Mouse (Mus musculus) heart, adult 2 months (tissue): ENCODE results near the gene Tamm41. TPM values are rescaled to one million over a fixed set of nuclear protein-coding genes. Genes with fewer than 3 reads are reported as not detected.

Experiments used
- DNase-seq, 2 experiments: peaks; one replicate each; pipeline ENCODE4 v3.0.0; 2021
- H3K27ac ChIP-seq: fragments of 200-600 bp; 2 replicates; pipeline ENCODE4 v1.8.1; 2022
- H3K27me3 ChIP-seq: fragments of 200-500 bp; 2 replicates; pipeline ENCODE4 v1.6.1; 2012; ENCODE audit warnings: mild to moderate bottlenecking, low read length, inconsistent platforms, mixed read lengths; ENCODE audit not compliant: control insufficient read depth, insufficient read depth
- H3K36me3 ChIP-seq: fragments of 200-500 bp; 2 replicates; pipeline ENCODE4 v1.6.1; 2012; ENCODE audit warnings: low read length, inconsistent platforms; ENCODE audit not compliant: control insufficient read depth, insufficient read depth
- H3K4me1 ChIP-seq: fragments of 200-500 bp; 2 replicates; pipeline ENCODE4 v1.6.1; 2011; ENCODE audit warnings: low read length; ENCODE audit not compliant: control insufficient read depth, insufficient read depth
- H3K4me3 ChIP-seq: fragments of 200-600 bp; 2 replicates; pipeline ENCODE4 v1.8.1; 2022
- H3K79me2 ChIP-seq: fragments of 200-500 bp; replicated peaks from 2 replicates; pipeline ENCODE4 v1.6.1; 2012; ENCODE audit warnings: mild to moderate bottlenecking, inconsistent platforms, low read length, moderate library complexity, mixed read lengths; ENCODE audit not compliant: control insufficient read depth, insufficient read depth
- H3K9ac ChIP-seq: fragments of 200-500 bp; 2 replicates; pipeline ENCODE4 v1.6.1; 2012; ENCODE audit warnings: low read depth, mild to moderate bottlenecking, control low read depth, inconsistent platforms, low read length, mixed read lengths
- CTCF ChIP-seq: fragments of 200-600 bp; IDR thresholded peaks from 2 replicates; pipeline ENCODE4 v1.8.1; 2022; ENCODE audit warnings: antibody characterized with exemption, mild to moderate bottlenecking, moderate library complexity
- EP300 ChIP-seq: fragments of 200-500 bp; IDR thresholded peaks from 2 replicates; pipeline ENCODE4 v1.6.1; 2011; ENCODE audit warnings: low read depth, low read length, control low read depth; ENCODE audit not compliant: insufficient read depth
- POLR2A ChIP-seq: fragments of 200-500 bp; IDR thresholded peaks from 2 replicates; pipeline ENCODE4 v1.6.1; 2011; ENCODE audit warnings: mild to moderate bottlenecking, low read depth, low read length, control low read depth; ENCODE audit not compliant: insufficient read depth
- WGBS: fragments of 180-500 bp; shearing (Covaris S2); methylation state at CpG from one replicate; pipeline ENCODE4 v1.1.7; 2018; 5-methylcytosine and 5-hydroxymethylcytosine counted together
- intact Hi-C: fragments of 180-260 bp; cut with DNase I; formaldehyde crosslinking; loops from one replicate; pipeline ENCODE4 v1.15.1; 2025
- polyA plus RNA-seq: library from polyadenylated mRNA; depleted of rRNA; stranded (reverse); fragments of >200 nt; gene quantifications from 2 replicates; pipeline ENCODE4 v1.2.3, GENCODE M21; 2012; rRNA removed
- total RNA-seq, 2 experiments: library from RNA; stranded (reverse); gene quantifications; 2 replicates each; pipeline ENCODE4 v1.2.3; 2021

Gene Tamm41
- total and polyA plus RNA-seq, 3 experiments: 11.3 to 12.9 (median 12.8) TPM

DNA sequence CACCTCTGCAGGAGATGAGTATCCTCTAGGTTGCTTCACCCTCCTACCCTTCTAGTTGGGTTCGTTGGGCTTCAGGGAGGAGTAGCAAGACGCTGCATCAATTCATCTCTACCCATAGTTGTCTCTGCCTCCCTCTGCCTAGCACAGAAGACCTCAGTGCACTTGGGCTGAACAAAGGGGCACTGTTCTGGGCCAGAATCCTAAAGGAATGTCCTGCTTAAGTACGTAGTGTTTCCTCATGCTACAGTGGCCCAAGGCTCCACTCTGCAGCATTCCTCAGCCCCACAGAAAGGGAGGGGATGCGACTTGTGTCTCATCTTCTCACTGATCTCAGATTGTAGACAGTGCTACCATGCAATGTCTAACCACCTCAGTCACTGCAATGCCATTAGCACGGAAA lies 74.0 kb downstream of the Tamm41 start:
- H3K79me2 ChIP-seq: no peaks in the 10 kb centered on the region
- H3K4me3 ChIP-seq: no peak overlapping the region
- TF ChIP-seq POLR2A (no peak), CTCF (no peak), EP300 (no peak)
- WGBS: 68% methylated on average over 5 of the region's 5 CpGs
- H3K27me3 ChIP-seq: no peaks in the 10 kb centered on the region
- no peak overlapping the region for H3K27ac ChIP-seq
- no peaks in the 10 kb centered on the region for H3K36me3 ChIP-seq
- no peaks in the 10 kb centered on the region for H3K4me1 ChIP-seq
- H3K9ac ChIP-seq: no peak overlapping the region
- intact Hi-C loops: no loop called here
- DNase-seq: no peak

GRCm38 (mm10) chr6:114961276-114962068 lies 76.2 kb downstream of the Tamm41 start:
- 67% methylated on average over 10 of the region's 10 CpGs for whole genome bisulfite sequencing
- H3K27ac ChIP-seq: no peak overlapping the region
- intact Hi-C loops: no loop called here
- TF ChIP-seq CTCF (no peak), EP300 (no peak), POLR2A (no peak)
- no peaks in the 10 kb centered on the region for H3K4me1 ChIP-seq
- no peak overlapping the region for H3K9ac ChIP-seq
- no peak overlapping the region for H3K4me3 ChIP-seq
- no peaks in the 10 kb centered on the region for H3K27me3 ChIP-seq
- H3K79me2 ChIP-seq: no peaks in the 10 kb centered on the region
- H3K36me3 ChIP-seq: no peaks in the 10 kb centered on the region
- DNase-seq: no peak

DNA sequence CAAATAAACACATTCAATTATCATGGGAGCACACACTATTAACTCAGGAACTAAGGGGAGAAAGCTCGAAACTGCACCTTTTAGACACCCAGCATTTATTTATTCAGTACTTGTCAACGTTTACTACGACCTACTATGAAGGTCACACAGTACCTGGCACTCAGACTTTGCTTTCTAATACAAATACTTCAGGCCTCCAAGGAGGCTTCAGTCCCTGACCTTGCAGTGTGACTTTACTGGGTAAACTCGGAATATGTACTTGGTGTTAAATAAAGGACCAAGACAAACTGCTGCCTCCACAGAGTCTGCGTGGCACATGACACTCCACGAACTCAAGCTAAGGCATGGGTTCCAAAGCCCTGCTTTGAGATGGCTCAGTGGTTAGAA lies 78.7 kb downstream of the Tamm41 start:
- Histone ChIP-seq H3K36me3 (no peaks in the 10 kb centered on the region), H3K9ac (no peak overlapping the region), H3K27me3 (no peaks in the 10 kb centered on the region), H3K4me3 (no peak overlapping the region), H3K27ac (no peak overlapping the region), H3K79me2 (no peaks in the 10 kb centered on the region), H3K4me1 (no peaks in the 10 kb centered on the region)
- TF ChIP-seq CTCF (no peak), POLR2A (no peak), EP300 (no peak)
- DNase-seq: no peak
- intact Hi-C loops: no loop called here
- WGBS: 79% methylated on average over 6 of the region's 6 CpGs

DNA sequence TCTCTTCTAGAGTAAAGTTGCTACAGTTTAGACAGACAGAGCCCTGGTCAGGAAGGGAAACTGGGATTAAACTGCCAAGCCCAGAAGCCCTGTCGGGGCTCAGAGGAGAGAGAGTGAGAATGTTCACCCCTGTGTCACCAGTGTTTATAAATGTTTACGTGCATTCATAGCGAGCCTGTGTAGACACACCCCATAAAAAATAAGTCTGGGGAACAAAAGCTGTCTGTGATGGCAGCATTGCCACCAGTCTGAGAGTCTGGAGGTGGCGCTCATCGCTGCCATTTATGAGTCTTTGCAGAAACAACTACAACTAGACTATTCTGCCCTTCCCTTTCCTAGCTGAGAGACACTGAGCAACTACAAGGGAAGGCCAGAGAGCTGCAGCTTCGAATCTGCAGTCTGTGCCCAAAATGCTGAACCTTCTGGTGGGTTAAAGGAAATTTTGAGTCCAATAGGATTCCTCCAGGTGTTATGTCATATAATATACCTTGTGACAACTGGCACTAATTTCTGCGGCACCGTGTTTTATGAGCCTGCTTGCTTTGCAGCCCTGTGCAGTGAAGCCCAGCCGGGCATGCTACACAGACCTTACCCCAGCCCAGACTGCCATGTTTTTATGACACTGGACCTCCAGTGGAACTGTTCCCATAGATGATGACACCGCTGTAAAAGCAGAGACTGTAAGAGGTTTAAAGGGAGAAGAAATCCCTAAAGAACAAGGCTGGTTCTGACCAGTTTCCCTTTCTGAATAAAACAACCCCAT lies 79.2 kb downstream of the Tamm41 start:
- 86% methylated on average over 10 of the region's 10 CpGs for WGBS
- TF ChIP-seq CTCF: no peak
- TF ChIP-seq EP300: no peak
- TF ChIP-seq POLR2A: no peak
- Histone ChIP-seq H3K36me3 (no peaks in the 10 kb centered on the region), H3K4me3 (no peak overlapping the region), H3K4me1 (no peaks in the 10 kb centered on the region), H3K9ac (no peak overlapping the region), H3K79me2 (no peaks in the 10 kb centered on the region), H3K27ac (no peak overlapping the region), H3K27me3 (no peaks in the 10 kb centered on the region)
- intact Hi-C loops: no loop called here
- DNase-seq: no peak

DNA sequence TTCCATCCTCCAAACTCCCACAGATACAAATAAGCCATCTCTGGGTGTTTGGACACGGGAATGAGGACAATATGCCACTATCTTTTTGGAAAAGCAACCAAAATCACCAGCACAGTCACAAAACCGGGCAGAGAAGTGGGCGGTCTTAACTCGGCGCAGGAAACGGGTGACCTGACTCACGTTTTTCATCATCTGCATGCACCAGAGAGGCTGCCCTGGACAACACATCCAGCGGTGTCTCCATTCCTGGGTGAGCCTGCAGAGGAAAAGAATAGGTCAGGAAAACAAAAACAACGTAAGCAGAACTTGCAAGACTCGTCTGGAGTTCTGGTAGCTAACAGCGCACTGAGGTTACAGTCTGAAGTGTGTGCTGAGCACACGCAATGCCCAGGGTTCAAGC lies 79.9 kb downstream of the Tamm41 start:
- no peak overlapping the region for H3K9ac ChIP-seq
- DNase-seq: no peak
- no peak overlapping the region for H3K27ac ChIP-seq
- H3K4me1 ChIP-seq: no peaks in the 10 kb centered on the region
- WGBS: 62% methylated on average over 12 of the region's 12 CpGs
- intact Hi-C loops: no loop called here
- H3K4me3 ChIP-seq: no peak overlapping the region
- H3K27me3 ChIP-seq: no peaks in the 10 kb centered on the region
- H3K79me2 ChIP-seq: no peaks in the 10 kb centered on the region
- TF ChIP-seq EP300: no peak
- no peak for TF ChIP-seq POLR2A
- no peak for TF ChIP-seq CTCF
- H3K36me3 ChIP-seq: no peaks in the 10 kb centered on the region

DNA sequence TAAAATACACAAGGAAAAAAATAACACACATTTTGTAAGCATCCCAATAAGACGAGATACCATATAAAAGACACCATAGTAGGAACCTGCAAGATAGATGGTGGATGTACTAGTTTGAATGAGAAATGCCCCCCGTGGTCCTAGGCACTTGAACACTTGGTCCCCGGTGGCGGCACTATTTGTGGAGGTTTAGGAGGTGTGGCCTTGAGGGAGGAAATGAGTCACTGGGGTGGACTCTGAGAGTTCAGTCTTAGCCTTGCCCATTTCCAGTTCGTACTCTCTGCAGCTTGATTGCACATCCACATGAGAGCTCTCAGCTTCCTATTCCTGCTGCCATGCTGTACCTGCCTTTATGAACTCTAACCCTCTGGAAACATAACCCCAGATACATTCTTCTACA lies 83.2 kb downstream of the Tamm41 start:
- no peak for TF ChIP-seq EP300
- TF ChIP-seq POLR2A: no peak
- TF ChIP-seq CTCF: no peak
- no peaks in the 10 kb centered on the region for H3K4me1 ChIP-seq
- no peak overlapping the region for H3K9ac ChIP-seq
- DNase-seq: no peak
- intact Hi-C loops: no loop called here
- H3K27ac ChIP-seq: no peak overlapping the region
- no peaks in the 10 kb centered on the region for H3K36me3 ChIP-seq
- H3K4me3 ChIP-seq: no peak overlapping the region
- 63% methylated on average over 5 of the region's 5 CpGs for WGBS
- no peaks in the 10 kb centered on the region for H3K79me2 ChIP-seq
- H3K27me3 ChIP-seq: no peaks in the 10 kb centered on the region

Other genes starting within 250 kb of the Tamm41 start
- 10 to 100 TPM; 23.5 to 24.7 TPM for gene Vgll4, start 67.9 kb downstream of the Tamm41 start, total RNA-seq
- 22.3 and 24.2 TPM in 2 replicates for gene Vgll4, start 67.9 kb downstream of the Tamm41 start, polyA plus RNA-seq
- gene Syn2, start 97.0 kb upstream of the Tamm41 start, total RNA-seq: 1 to 10 TPM; 4.4 to 4.5 TPM
- gene Syn2, start 97.0 kb upstream of the Tamm41 start, polyA plus RNA-seq: 5.4 and 5.6 TPM in 2 replicates
- not detected for gene Gm17482, start 189.5 kb upstream of the Tamm41 start, total RNA-seq
- gene Gm17482, start 189.5 kb upstream of the Tamm41 start, polyA plus RNA-seq: not detected in 2 replicates
- gene Timp4, start 214.3 kb upstream of the Tamm41 start, total RNA-seq: 10 to 100 TPM; 29.9 to 41.5 TPM
- 24.6 and 37.7 TPM in 2 replicates for gene Timp4, start 214.3 kb upstream of the Tamm41 start, polyA plus RNA-seq